Mouse (Mus musculus): ENCODE measurements at regions not wholly inside any gene's neighbourhood (a gene's known extent, or its start where the extent isn't known, plus 50 kb on each side); places are given as distances from the start of the nearest gene placed in this dataset.
"Not testable (repeated sequence)": the region's sequence is repeated elsewhere in the genome, so short reads cannot be mapped to it uniquely, and the experiment has no call there.

DNA sequence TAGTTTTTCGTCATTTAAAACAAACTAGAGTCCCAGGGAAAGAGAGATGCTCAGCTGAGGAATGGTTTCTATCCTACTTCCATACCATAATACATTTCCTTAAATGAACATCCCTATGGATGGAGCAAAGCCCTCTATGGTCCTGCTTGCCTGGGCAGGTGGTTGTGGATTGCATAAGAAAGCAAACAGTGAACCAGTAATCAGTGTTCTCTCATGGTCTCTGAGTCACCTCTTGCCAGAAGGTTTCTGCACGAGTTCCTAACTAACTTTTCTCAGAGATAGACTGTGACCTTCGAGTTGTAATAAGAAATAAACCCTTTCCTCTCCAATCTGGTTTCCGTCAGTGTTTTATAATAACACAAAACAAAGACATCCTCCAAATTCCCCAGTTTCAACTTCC, 62.9 kb upstream of the Bet1 start:
- DNase-seq, result no peak

DNA sequence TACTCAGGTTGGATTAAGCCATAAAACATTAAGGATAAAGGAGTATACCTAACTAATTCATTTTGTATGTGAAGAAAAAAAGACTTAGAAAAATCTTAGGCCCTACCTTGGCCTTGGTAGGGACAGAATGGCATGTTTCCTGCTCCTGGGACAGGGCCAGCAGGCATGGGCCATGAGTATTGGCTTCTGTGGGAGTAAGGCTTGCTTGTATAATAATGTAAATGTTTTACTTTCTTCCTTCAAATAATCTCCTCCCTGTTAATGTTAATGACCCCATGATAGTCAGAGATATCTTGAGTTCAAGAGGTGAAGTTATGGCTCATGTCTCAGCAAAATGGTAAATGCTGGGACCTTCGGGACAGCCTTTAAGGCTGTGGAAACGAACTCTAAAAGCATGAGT, 71.5 kb upstream of the Bet1 start:
- DNase-seq, result no peak

DNA sequence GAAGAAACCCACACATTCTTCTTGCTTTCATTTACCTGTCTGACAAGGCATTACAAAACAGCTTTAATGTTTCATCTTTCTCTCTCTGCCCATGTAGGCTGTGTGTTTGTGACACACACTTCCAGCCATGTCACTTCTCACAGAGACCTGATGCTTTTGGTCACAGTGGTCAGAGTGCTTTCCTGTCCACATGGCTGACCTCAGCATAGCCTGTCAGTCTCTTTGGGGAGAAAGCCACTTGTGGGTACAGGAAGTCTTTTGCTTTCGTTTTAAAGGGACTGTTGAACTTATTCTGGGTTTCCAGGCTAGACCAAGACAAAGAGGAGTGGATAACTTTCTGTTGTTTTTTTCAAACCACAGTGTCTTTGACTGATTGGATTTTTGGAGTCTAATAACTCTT, 77.0 kb upstream of the Bet1 start:
- DNase-seq, result no peak

DNA sequence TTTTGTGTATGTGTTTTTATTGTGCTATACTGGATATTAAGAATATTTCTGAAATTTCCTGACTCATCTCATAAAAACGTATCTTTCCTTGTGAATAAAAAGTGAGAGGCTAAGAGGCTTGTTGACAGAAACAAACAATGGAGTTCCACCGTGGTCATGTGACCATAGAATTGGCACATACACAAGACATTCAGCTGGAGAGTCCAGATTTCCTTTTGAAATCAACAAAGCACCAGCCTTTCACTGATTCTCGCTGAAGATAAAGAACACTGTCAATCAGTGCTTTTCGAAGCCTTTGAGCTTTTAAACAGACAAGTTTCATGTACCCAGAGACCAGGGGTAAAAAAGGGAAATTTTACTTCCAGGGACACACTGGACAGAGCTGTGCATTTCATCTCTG, 80.3 kb upstream of the Bet1 start:
- peak; percentile 19 for DNase-seq

DNA sequence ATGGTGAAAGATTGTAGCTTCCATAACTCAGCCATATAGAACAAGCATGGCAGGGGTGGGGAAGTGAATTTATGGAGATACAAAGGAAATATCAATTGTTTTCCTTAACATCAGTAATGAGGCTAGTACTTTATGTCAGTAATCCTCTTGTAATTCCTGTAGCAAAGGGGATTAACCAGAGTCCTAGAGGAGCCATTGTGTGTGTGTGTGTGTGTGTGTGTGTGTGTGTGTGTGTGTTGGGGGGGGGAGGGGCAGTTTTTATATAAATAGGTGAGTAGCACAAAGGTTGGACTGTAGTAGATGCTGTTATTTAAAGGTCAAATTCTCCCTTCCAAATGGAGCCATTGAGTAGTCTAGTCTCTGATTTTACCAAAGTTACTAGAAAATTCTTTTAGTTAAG, 81.0 kb upstream of the Bet1 start:
- DNase-seq, result no peak

DNA sequence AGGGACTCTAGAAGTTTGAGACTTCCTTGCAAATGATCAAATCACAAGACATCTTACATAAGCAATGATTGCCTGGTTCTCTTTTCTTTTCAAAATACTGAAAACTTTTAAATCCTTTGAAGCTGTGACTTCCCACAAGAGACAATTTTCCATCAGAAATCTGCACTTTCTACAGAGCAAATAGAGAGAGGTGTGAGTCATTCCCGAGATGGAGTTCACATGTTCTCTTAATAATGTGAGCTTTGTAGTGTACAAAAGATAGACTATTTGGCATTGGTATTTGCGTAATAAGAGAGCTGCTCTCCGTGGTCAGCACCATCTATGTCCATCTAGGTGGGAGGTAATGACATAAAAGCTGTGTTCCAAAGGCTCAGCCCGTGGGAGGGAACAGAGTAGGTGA, 84.8 kb upstream of the Bet1 start:
- no peak for DNase-seq

DNA sequence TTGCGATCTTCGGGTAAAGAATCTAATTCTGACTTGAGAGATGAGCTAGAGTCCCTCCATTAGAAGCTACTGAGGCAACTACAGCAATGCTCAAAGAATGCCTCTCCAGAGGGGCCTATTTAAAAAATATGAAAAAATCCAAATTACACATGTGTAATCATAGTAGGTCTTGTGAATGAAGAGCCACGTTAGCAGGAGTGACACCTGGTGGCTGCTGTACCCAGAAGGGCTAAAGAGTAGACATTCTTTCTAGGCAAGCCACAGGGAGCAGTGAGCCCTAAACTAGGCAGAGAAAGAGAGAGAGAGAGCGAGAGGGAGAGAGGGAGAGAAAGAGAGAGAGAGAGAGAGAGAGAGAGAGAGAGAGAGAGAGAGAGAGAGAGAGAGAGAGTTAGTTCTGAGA, 100.9 kb upstream of the Bet1 start:
- DNase-seq, result peak; percentile 5

DNA sequence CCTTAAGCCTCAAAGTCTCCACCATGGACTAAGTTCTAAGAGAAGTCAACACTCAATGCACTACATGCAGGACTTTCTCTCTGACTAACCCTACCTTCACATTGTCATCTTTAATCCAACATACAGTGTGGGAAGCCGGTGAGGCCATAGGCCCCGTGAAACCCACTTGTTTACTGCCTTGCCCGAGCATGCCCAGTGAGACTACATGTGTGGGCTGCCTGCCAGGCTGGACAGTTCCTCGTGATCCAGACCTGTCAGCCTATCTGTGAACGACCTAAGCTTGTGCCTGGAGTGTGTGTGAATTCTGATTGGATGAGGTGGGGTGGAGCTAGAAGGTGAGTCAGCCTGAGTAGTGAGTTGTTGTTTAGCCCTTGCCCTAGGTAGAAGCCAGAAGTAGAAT, 104.2 kb upstream of the Bet1 start:
- peak; percentile 1 for DNase-seq

DNA sequence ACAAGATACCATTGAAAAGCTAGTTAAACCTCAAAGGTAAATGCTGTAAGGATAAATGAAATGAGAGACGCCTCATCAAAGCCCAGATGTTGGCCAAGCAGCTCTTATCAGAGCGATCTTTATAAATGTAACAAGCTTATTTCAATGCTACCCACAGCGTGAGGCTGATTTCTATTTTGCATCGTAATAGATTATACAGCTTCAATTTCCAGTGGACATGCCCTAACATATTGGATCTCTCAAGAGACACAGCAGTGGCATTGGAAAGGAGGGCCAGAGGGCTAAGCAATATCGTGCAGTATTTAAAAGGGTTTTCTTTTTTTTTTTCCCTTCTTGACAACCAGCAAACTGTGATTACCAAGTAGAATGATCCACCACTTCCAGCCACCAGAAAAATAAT, 106.5 kb upstream of the Bet1 start:
- DNase-seq, result no peak

DNA sequence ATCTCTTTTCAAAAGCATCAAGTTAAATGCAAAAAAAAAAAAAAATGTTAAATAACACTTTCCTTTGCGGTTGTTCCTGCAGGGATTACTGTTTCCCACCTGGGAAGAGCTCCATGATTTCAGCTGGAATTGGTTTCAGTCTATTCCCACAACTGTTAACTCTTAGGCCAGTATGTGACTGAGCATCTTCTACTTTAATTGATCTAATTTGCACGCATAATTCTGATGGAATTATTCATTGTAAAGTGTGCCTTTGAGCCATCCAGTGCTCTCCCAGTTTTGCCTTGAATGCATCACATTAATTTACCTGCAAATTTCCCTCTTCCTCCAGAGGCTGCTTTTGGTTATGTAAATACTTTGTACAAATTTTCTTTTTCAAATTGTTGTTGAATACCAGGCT, 114.4 kb upstream of the Bet1 start:
- no peak for DNase-seq

DNA sequence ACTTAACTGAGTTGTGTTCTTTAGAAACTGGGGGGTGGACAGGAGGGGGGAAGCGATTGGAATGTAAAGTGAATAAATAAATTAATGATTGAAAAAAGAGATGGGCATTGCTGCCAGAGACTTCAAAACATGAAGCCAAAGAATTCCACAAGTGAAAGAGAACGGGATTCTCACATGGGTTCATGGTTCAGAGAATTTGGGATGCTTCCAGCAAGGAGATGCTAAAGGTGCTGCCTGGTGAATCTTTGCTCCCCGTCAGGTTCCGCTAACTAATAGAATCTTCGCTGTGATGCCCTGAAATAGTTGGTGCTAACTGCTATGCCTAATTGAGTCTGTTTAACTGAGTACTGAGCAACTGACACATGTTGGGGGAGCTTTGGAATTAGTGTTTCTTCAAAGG, 118.9 kb upstream of the Bet1 start:
- DNase-seq, result no peak

DNA sequence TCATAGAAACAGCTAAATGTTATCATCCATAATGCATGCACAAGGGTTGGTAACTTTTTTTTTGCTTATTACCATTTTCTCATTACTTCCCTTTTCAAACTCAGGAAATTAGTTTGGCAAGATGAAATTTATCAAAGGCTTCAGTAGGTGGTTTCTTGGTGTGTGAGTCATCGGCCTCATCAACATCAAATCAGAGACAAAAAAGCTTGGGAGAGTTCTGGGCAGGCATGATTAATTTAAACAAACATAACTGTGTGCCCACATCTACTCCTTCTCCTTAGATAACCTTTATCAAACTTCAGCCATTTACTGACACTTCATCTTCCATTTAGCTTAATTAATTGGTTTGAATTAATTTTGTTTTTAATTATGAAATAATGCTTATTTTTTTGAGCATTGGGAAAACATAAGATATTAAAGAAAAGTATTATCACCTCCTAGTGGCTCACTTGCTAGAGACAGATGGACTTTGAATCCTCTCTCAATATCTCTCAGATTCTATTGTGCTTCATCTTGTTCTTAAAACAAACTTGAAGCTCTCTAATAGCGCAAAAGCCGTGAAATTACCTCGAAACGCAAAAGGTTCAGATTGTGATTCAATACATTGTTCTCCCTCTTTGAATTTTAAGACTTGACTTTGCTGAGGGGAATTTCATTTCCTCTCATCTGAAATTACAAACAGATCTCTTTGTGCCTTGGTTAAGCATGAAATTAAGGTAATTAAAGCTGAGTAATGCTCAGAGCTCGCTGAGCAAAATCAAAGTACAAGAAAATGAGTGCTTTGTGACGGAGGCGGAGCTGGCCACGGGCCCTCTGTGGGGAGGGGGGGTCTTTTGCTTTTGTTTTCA, 158.7 kb upstream of the Bet1 start:
- no peak for DNase-seq

DNA sequence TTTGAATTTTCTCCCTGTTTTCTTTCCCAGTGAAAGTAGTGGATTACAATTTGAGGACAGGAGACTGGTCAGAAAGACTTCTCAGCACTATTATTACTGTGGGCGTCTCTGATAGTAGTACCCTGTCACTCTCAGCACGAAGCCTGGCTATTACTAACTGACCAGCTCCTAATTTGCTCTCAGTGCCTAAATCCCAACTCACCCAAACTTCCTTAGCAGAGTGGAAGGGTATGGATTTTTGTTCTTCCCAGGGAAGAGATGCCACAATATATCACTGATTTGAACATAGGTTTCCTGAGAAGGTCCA, 159.3 kb upstream of the Bet1 start:
- no peak for DNase-seq

DNA sequence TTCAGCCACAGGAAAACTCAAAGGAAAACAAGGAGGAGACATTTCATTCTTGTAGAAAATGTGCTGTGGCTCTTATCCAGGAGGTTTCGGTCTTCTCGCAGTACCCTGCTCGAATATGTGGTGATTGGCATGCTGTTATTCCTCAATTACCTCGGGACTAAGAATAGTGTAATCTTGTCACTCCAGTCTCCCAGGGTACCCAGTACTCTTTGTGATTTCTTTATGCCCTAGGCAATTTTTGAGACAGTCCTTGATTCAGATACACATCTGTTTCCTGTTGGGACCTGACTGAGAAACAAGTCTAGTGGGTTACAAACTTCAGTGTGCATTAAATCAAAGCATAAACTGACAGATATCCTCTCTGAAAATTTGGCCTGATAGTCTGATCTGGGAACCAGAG, 189.8 kb upstream of the Bet1 start:
- no peak for DNase-seq

DNA sequence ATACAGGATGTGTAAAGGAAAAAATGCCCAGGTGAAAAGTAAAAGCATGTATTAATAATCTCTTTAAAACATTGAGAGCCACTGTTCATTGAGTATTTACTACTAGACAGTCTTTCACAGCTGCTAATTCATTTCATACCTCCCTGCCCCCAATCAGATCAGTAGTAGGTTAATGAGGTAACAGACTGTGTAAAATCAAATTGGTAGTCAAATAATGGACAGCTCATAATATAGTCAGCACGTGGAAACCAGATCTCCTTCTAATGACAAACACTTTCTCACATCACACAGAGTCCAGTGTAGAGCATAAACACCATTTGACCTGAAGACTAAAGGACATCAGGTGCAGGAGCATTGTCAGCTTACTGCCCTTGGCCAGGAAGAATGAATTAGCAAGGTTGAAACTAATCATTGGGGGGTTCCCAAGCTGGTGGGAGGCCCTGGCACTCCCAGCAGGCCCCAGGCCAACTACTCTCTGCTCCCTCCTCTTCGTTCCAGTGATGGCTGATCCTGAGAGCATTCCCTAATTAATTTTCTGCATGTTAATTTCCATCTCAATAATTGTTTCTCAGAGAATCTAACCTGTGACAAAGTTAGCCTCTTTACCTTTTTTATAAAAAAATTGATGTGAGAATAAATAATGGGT, 190.6 kb upstream of the Bet1 start:
- DNase-seq, result no peak

DNA sequence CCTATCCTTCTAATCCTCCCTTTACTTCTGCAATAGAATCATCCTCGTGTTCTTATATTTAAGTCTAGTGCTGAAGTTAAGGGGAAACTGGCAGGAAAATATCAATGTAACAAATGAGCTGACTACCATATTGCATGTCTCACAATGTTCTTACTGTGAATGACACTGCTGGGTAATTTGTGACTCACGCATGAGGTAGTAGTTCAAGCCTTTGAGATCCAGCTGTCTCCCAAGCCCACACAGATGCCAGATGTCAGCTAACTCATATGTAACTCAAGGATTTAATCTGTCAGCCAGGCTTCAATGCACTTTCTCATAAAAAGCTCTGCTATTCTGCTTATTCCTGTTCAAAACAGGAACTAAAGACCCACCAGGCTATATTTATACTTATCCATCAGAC, 204.6 kb upstream of the Bet1 start:
- DNase-seq, result no peak

DNA sequence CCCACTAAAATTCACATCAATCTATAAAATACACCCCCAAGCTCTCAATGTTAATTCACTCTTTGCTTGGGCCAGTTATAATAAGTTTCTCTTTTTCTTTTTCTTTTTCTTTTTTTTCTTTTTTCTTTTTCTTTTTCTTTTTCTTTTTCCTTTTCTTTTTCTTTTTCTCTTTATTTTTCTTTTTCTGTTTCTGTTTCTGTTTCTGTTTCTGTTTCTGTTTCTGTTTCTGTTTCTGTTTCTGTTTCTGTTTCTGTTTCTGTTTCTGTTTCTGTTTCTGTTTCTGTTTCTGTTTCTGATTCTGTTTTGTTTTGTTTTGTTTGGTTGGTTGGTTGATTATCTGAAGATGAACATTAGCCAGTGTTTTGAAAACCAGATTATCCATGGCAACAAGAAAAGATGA, 201.2 kb upstream of the Col1a2 start:
- not testable (repeated sequence) for DNase-seq

DNA sequence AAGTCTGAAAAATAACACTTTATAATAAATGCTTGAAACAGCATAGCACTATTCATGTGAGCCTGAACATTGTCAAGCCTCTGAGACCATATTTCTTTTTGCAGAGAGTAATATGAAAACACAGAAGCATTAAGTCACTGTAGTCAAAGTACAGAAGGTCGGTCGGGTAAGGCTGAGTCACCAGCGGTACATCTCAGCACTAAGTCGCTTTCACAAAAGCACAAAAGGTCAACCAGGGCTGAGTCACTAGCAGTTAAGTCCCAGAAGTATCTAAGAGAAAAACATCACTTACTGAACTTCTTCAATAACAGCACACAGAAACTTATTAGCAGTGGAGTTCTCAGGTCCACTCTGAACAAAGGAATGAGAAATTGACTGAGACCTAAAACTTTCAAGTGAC, 154.7 kb upstream of the Col1a2 start:
- DNase-seq, result no peak

DNA sequence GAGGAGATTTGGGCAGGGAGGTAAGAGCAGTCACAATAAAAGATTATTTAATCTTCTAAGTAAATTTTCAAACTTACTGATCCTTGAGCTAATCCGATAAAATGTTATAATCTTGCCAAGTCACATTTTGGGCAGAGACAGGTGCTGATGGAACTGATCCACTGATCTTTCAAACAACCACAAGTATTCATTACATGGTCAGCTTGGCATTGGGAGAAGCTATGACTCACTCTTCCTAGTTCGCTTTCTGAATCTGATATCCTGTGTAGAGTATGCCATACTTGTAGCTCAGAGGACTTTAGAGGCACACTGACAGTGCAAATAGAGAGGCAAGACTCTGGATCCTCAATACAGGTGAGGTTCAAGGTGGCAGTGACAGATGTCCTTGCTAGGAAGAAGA, 142.4 kb upstream of the Col1a2 start:
- DNase-seq, result no peak

DNA sequence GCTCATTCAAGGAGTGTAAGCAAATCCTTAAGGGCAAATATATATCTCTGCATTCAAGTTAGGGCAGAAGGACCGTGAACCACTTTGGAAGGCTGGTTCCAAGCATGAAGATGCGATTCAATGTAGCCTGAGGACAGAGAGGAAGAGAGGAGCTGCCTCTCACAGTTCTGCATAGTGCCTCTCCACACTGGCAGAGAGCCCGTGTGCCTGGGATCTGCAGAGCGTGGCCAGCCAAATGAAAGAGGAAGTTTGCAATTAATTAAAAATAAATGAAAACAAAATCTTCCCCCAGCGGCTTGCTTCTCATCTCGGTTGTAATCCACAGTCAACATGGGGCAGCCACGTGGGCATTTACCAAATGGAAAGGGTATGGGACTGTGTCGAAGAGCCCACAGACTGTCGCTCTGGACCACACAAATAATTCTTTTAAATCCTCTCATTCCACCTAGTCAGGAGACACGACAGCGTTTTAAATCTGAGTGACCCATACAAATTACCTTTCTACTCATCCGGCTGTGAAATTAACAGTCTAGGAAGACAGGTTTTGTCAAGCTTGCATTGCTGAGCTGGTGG, 129.1 kb upstream of the Col1a2 start:
- DNase-seq, result peak; percentile 10

DNA sequence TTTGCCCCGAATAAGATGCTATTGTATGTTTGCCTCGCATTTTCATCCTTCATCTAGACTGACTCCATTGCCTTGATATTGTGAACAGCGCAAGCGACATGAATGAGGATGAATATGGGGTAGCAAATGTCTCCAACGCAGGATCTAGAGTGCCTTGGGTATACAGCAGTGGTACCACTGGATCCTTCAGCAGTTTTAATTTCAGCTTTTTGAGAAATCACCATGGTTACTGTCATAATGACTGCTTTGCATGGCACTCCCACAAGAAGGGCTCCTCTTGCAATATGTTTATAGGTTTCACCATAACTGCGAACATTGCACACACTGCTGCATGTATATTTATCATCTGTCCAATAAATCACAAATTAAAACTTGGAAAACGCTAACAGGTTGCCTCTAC, 107.8 kb upstream of the Col1a2 start:
- DNase-seq, result no peak

DNA sequence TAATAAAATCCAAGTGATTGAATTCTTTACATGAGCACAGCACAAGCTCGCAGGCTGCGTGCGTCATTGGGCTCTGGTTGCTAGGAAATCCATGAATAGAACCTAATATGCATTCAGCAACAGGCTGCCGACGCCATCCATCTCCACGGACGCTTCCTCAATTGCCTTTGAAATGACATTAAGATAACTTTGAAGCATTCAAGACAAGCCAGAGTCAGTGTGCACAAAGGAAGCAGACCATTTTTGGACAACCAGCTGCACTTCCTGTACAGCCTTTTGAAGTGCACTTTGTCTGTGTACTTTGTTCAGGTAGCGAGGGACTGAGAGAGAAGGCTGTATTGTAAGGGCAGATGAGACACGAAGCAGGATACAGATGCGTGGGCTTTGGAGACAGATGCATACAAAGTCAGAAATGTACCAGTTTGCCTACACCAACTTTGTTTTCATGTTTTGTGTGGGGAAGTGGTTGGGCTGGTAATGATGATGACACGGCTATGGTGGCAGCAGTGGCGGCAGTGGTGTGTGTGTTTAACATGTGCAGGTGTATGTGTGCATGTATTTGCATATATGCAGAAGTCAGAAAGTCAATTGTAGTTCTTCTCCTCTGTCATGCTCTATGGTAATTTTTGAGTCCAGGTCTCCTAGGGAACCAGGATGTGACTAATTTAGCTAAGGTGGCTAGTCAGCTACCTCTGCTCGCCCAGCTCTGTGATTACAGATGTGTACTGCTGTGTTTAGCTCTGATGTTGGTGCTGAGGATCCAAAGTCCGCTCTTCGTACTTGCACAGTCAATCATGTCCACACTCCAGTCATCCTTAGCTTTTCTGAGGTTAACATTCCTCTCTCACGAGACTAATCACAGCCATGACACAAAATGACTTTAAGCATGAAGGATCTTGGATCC, 106.7 kb upstream of the Col1a2 start:
- DNase-seq, result no peak

DNA sequence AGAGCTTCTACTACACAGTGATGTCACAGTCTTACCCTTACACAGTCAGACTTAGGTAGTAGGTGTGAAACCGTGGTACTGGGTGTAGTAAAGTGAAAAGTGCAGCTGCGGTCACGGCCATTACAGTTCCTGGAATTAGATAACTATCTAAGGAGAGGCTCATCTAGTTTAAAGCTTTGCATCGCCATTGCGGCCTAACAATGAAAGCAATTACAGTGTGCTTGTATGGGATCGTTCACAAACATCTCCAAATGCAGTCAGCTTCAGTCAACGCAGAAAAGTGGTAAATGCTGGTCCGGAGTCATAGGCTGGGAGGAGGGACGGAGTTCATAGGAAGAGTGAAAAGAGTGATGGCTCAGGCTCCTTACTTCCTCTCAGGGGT, 106.0 kb upstream of the Col1a2 start:
- no peak for DNase-seq

DNA sequence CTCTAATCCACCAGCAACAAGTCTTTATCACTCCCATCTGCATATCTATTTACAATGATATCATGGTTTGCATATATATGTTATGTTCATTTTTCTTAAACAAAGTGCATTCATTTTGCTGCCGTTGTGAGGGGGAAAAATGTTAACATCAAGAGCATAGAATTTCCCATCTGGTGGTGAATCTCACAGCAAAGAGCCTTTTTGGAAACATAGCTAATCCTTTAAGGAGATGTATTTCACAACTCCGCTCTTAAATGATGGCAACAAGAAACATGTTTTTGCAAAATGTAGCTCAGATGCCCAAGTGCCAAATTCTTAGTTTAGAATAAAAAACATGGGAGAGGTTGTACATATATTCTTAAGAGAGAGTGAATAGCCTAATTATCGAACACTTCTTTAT, 99.3 kb upstream of the Col1a2 start:
- DNase-seq, result no peak
